ENCODE assay signal across 23 mouse cellular contexts in the genomic region with DNA sequence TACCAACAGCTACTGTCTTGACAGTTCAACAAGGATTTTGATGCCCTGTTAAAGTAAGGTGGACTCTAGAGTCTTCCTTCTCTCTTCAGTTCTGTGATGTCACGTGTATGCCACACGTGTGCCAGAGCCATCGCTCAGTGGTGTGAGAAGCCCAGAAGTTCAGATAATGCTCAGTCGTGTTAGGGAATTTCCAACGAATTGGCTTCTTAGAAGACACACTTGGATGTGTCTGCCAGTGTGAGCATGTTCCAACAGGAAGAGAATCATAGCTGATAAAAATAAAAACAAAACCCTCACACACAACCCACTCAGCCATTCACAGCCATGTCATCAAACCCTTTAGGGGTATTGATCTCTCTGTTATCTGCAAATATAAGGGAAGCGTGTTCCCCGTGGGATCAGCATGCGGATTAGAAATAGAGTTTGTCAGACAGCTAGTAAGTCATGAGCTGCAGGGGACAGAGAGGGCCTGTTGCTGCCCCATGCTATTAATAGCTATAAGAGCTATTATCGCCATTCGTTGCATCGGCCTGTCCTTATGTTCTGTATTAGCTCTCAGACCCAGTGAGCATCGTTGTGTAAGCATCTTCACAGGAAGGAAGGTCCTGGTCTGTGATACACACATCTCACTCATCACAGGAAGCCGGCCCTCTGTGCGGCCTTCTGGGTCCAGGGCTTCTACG.
DNase-seq lines count a peak whose midpoint lies in the region; ATAC-seq and TF ChIP-seq lines count a peak whose summit lies in the region.
"Had no signal": no experiment of that assay in that cellular context is flagged by ENCODE, and none has a peak within 500 bp of the region (broad histone marks: within the 10 kb centered on the region; RNA-seq: fewer than 3 reads in every experiment).

No protein-coding gene starts in this region.

- intact Hi-C loops in heart, postnatal 10 days (cut with DNase I): no loop called here

- TF ChIP-seq CTCF in heart, postnatal 0 days (IDR thresholded peaks at IDR 0.05; ENCODE audit: low read depth): no peak

- H3K9ac ChIP-seq in forebrain, embryonic 16.5 days (replicated peaks; ENCODE audit: low read depth, low read length): no peak overlapping the region
- no peak overlapping the region for H3K9ac ChIP-seq in heart, embryonic 14.5 days (ENCODE audit: low read length)
- H3K9ac ChIP-seq in heart, postnatal 0 days (replicated peaks; ENCODE audit: low read depth, low read length): no peak overlapping the region
- H3K9ac ChIP-seq: embryonic facial prominence, embryonic 12.5 days; forebrain, embryonic 12.5 days; forebrain, postnatal 0 days; hindbrain, embryonic 12.5 days had no signal

- H3K36me3 ChIP-seq in forebrain, embryonic 10.5 days (replicated peaks): peaks cover 8% of the 10 kb centered on the region
- no peaks in the 10 kb centered on the region for H3K36me3 ChIP-seq in forebrain, embryonic 16.5 days (ENCODE audit: control insufficient read depth, insufficient read depth)
- peaks cover 9% of the 10 kb centered on the region for H3K36me3 ChIP-seq in heart, embryonic 10.5 days
- peaks cover 2% of the 10 kb centered on the region; the same call in 1 of the 2 replicates for H3K36me3 ChIP-seq in heart, embryonic 14.5 days (ENCODE audit: control insufficient read depth, insufficient read depth, low read length)
- 0 out of 2 replicates have a peak, but pooled peaks cover 20% of the 10 kb centered on the region for H3K36me3 ChIP-seq in heart, postnatal 0 days (replicated peaks; ENCODE audit: control insufficient read depth, insufficient read depth, low read length)
- H3K36me3 ChIP-seq: embryonic facial prominence, embryonic 12.5 days; forebrain, embryonic 12.5 days; hindbrain, embryonic 12.5 days had no signal

- H3K27ac ChIP-seq in forebrain, embryonic 10.5 days: 0 out of 2 replicates have a peak overlapping the region, but pooled peaks have one; percentile 15
- no peak overlapping the region for H3K27ac ChIP-seq in forebrain, embryonic 16.5 days (ENCODE audit: low read length)
- peak overlapping the region; percentile 78 for H3K27ac ChIP-seq in heart, embryonic 10.5 days
- H3K27ac ChIP-seq in heart, embryonic 14.5 days (replicated peaks in 1 of 2; ENCODE audit: control insufficient read depth in 1 of 2, insufficient read depth in 1 of 2, low read depth in 2 of 2, low read length in 2 of 2): peak overlapping the region; percentile 70 to 82
- H3K27ac ChIP-seq in heart, postnatal 0 days (ENCODE audit: low read depth): peak overlapping the region; percentile 81
- H3K27ac ChIP-seq: embryonic facial prominence, embryonic 12.5 days; forebrain, embryonic 12.5 days; hindbrain, embryonic 12.5 days had no signal

- no peaks in the 10 kb centered on the region for H3K9me3 ChIP-seq in forebrain, embryonic 10.5 days
- H3K9me3 ChIP-seq in forebrain, embryonic 16.5 days (ENCODE audit: control insufficient read depth, low read length): no peaks in the 10 kb centered on the region
- no peaks in the 10 kb centered on the region for H3K9me3 ChIP-seq in heart, embryonic 10.5 days
- H3K9me3 ChIP-seq in heart, embryonic 14.5 days (ENCODE audit: control insufficient read depth, low read length): no peaks in the 10 kb centered on the region
- no peaks in the 10 kb centered on the region for H3K9me3 ChIP-seq in heart, postnatal 0 days (replicated peaks; ENCODE audit: control insufficient read depth, low read length)
- H3K9me3 ChIP-seq: embryonic facial prominence, embryonic 12.5 days; forebrain, embryonic 12.5 days; hindbrain, embryonic 12.5 days had no signal

- H3K27me3 ChIP-seq in forebrain, embryonic 10.5 days (ENCODE audit: poor library complexity, severe bottlenecking): no peaks in the 10 kb centered on the region
- no peaks in the 10 kb centered on the region for H3K27me3 ChIP-seq in forebrain, embryonic 16.5 days (replicated peaks; ENCODE audit: control insufficient read depth, insufficient read depth, low read length)
- H3K27me3 ChIP-seq in heart, embryonic 10.5 days (ENCODE audit: insufficient read depth, poor library complexity, severe bottlenecking): no peaks in the 10 kb centered on the region
- H3K27me3 ChIP-seq in heart, embryonic 14.5 days (ENCODE audit: control insufficient read depth, insufficient read depth, low read length): no peaks in the 10 kb centered on the region
- H3K27me3 ChIP-seq in heart, postnatal 0 days (ENCODE audit: control insufficient read depth, insufficient read depth, low read length): no peaks in the 10 kb centered on the region
- H3K27me3 ChIP-seq: embryonic facial prominence, embryonic 12.5 days; forebrain, embryonic 12.5 days; hindbrain, embryonic 12.5 days had no signal

- DNase-seq in forebrain, embryonic 10.5 days (ENCODE audit: extremely low spot score, low spot score): no peak
- no peak for DNase-seq in heart, embryonic 10.5 days (ENCODE audit: low spot score)
- no peak for DNase-seq in heart, postnatal 10 days
- no peak for DNase-seq in heart, postnatal 4 days
- peak; percentile 51 for DNase-seq in heart, postnatal 0 days (ENCODE audit: low spot score)
- DNase-seq: adrenal gland, postnatal 10 days; B cell, adult 2 months; cerebellum, adult 11-12 months; cerebellum, adult 9-10 months; cerebellum, postnatal 25 days; forebrain, postnatal 0 days; gastrocnemius, postnatal 36 days; kidney, adult 8-10 months had no signal

- WGBS in forebrain, embryonic 10.5 days: 93% methylated on average over 15 of the region's 15 CpGs
- 96% methylated on average over 15 of the region's 15 CpGs for WGBS in forebrain, embryonic 16.5 days
- WGBS in heart, embryonic 10.5 days: 57% methylated on average over 15 of the region's 15 CpGs
- 31% methylated on average over 15 of the region's 15 CpGs for WGBS in heart, embryonic 14.5 days
- WGBS in heart, postnatal 0 days: 27% methylated on average over 15 of the region's 15 CpGs

- no peak for TF ChIP-seq EP300 in heart, postnatal 0 days (IDR thresholded peaks at IDR 0.05; ENCODE audit: low read depth)

- H3K4me2 ChIP-seq in forebrain, embryonic 16.5 days (ENCODE audit: low read length): no peak overlapping the region
- peak overlapping the region; percentile 38 for H3K4me2 ChIP-seq in heart, embryonic 14.5 days (ENCODE audit: low read length)
- H3K4me2 ChIP-seq in heart, postnatal 0 days (ENCODE audit: low read depth, low read length): no peak overlapping the region
- H3K4me2 ChIP-seq: embryonic facial prominence, embryonic 12.5 days; forebrain, embryonic 12.5 days; hindbrain, embryonic 12.5 days had no signal

- peaks cover 38% of the 10 kb centered on the region for H3K4me1 ChIP-seq in forebrain, embryonic 10.5 days
- no peaks in the 10 kb centered on the region for H3K4me1 ChIP-seq in forebrain, embryonic 16.5 days (replicated peaks; ENCODE audit: control insufficient read depth, insufficient read depth, low read length)
- peaks cover 80% of the 10 kb centered on the region for H3K4me1 ChIP-seq in heart, embryonic 10.5 days
- H3K4me1 ChIP-seq in heart, embryonic 14.5 days (ENCODE audit: control insufficient read depth in 2 of 2, insufficient read depth in 2 of 2, low read length in 2 of 2): peaks cover 36 to 47% of the 10 kb centered on the region in 2 experiments
- peaks cover 63% of the 10 kb centered on the region for H3K4me1 ChIP-seq in heart, postnatal 0 days (ENCODE audit: control insufficient read depth, insufficient read depth)
- H3K4me1 ChIP-seq: forebrain, embryonic 12.5 days had no signal

- H3K4me3 ChIP-seq in forebrain, embryonic 10.5 days: no peak overlapping the region
- H3K4me3 ChIP-seq in forebrain, embryonic 16.5 days (replicated peaks; ENCODE audit: low read length): no peak overlapping the region
- no peak overlapping the region for H3K4me3 ChIP-seq in heart, embryonic 10.5 days
- H3K4me3 ChIP-seq in heart, embryonic 14.5 days (ENCODE audit: control insufficient read depth in 1 of 2, insufficient read depth in 1 of 2, low read depth in 1 of 2, low read length in 2 of 2): no peak overlapping the region
- H3K4me3 ChIP-seq in heart, postnatal 0 days (ENCODE audit: low read depth, low read length): no peak overlapping the region
- H3K4me3 ChIP-seq: embryonic facial prominence, embryonic 12.5 days; forebrain, embryonic 12.5 days; hindbrain, embryonic 12.5 days had no signal

- ATAC-seq in forebrain, embryonic 16.5 days: no peak
- ATAC-seq in heart, embryonic 14.5 days (ENCODE audit: insufficient number of reproducible peaks, insufficient read depth, low FRiP score, low read depth): no peak
- peak; percentile 54; the same call in 1 of the 2 replicates for ATAC-seq in heart, postnatal 0 days (ENCODE audit: insufficient read depth, low read depth)
- no peak for ATAC-seq in megakaryocyte-erythroid progenitor cell, adult 5-6 weeks (replicated peaks; ENCODE audit: low FRiP score, low TSS enrichment, poor library complexity, severe bottlenecking)
- ATAC-seq: CD4-positive, CD25-positive, alpha-beta regulatory T cell, adult 4 months; forebrain, postnatal 0 days; hindbrain, embryonic 16.5 days; inflammation-experienced regulatory T-cells, adult 6 months; intestine, postnatal 0 days had no signal
